Mouse (Mus musculus): ENCODE data around the gene Map1lc3a.

Map1lc3a gene

GRCm38 (mm10) chr2:155276195-155276594, at the start of gene Map1lc3a:
Gene Map1lc3a (plus strand): TSS chr2:155276297.
- DNase-seq (ENCODE audit: low spot score in 2 of 2) = peak; percentile 91 to 92

- no peak for DNase-seq (ENCODE audit: low spot score in 2 of 2)
These were observed 40.2 kb upstream of the Map1lc3a start for GRCm38 (mm10) chr2:155235746-155236361.

- peak; percentile 97 to 100 for DNase-seq (ENCODE audit: low spot score in 2 of 2)
These were observed 39.6 kb upstream of the Map1lc3a start, which contains the start of gene Dynlrb1 for GRCm38 (mm10) chr2:155236362-155236992. Gene Dynlrb1 (plus strand): TSS chr2:155236533.

DNA sequence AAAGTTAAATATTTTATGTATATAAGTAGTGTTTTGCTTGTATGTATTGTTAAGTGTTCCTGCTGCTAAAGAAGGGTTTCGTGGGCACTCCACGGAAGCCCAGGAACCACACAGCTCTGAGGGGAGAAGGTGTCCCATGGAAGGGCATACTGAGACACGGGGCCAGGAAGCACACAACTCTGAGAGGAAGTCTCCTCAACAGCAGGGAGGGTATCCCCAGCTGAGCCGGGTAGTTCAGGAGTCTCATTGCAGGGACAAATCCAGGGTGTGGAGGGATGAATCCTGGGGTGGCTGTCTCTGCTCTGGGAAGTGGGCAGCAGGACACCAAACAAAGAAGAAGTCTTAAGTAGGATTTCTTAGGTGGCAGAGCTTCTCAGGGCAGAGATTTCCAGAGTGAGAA, 38.8 kb upstream of the Map1lc3a start:
- peak in 1 of 2 experiments; percentile 7 for DNase-seq (ENCODE audit: low spot score in 2 of 2)

DNA sequence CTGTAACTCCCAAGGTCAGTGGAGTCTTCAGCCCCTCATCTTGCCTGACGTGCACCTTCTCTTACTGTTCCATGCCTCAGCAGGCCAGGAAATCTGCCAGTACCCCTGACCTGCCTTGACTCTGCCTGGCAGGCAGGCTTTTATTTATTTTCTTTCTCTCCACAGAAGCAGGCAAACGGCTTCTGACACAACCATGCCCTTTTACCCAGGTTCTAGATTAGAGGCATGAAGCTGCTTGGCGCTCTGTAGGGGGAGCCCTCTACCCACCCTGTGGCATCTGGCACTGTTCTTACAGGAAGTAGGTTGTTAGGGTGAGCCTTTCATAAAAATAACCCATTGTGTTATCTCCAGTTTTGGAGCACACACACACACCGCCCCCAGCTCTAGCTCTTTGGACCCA, 35.2 kb upstream of the Map1lc3a start:
- DNase-seq (ENCODE audit: low spot score in 2 of 2) = peak; percentile 15 to 33

GRCm38 (mm10) chr2:155242296-155242855, 33.7 kb upstream of the Map1lc3a start:
- peak; percentile 30 to 35 for DNase-seq (ENCODE audit: low spot score in 2 of 2)

GRCm38 (mm10) chr2:155246231-155246630, 29.9 kb upstream of the Map1lc3a start:
- DNase-seq (ENCODE audit: low spot score in 2 of 2) = no peak

- DNase-seq (ENCODE audit: low spot score in 2 of 2) = no peak
These were observed 27.9 kb upstream of the Map1lc3a start for GRCm38 (mm10) chr2:155248206-155248605.

- no peak for DNase-seq (ENCODE audit: low spot score in 2 of 2)
These were observed 27.4 kb upstream of the Map1lc3a start for GRCm38 (mm10) chr2:155248718-155249117.

DNA sequence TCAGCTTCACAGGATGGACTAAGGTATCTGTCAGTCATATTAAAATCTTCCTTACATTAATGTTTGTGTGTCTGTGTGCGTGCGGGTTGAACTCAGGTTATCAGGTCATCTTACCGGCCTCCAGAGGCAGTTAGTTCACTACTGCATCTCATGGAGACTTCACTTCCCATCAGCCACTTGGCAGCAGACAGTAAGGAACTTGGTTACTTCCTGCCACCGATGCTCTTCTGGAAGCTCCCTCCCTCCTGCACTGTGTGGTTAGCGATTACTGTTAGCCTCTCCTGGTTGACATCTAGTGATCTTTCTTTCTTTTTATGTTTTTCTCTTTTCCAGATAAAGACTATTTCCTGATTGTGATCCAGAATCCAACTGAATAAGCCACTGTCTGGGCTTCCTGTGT, 26.5 kb upstream of the Map1lc3a start:
- no peak for DNase-seq (ENCODE audit: low spot score in 2 of 2)

GRCm38 (mm10) chr2:155265526-155265925, 10.6 kb upstream of the Map1lc3a start:
- DNase-seq (ENCODE audit: low spot score in 2 of 2) = no peak

- DNase-seq (ENCODE audit: low spot score in 2 of 2) = no peak
These were observed 9.2 kb upstream of the Map1lc3a start for GRCm38 (mm10) chr2:155266896-155267295.

DNA sequence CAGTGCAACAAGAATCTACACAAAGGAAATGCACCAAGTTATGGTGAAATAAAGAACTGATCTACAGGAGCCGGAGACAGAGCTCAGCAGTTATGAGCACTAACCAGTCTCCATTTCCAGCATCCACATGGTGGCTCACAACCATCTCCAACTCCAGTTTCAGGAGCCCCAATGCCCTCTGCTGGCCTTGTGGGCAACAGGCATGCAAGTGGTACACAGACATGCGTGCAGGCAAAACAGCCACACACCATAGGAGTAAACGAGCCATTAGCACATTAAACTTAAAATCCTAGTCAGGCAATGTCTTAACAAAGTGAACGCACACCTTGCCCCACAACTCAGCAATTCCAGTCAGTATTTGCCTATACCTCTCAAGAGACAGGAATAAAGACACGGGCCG, 4.1 kb upstream of the Map1lc3a start:
- DNase-seq (ENCODE audit: low spot score in 2 of 2) = no peak

- DNase-seq (ENCODE audit: low spot score in 2 of 2) = no peak
These were observed 3.5 kb upstream of the Map1lc3a start for GRCm38 (mm10) chr2:155272396-155273170.

DNA sequence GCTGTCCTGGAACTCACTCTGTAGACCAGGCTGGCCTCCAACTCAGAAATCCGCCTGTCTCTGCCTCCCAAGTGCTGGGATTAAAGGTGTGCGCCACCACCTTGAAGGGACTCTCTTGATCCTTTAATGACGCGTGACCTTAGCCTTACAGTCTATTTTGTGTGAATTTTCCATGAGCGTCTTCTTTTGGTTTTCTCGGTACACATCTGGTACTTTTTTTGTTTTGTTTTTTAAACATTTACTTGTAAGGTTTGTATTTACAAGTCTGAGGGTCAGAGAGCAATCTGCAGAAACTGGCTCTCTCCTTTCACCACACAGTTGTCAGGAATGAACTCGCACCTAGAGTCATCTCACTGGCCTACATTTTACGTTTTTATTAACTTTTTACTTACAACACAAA, 2.5 kb upstream of the Map1lc3a start:
- DNase-seq (ENCODE audit: low spot score in 2 of 2) = no peak

- peak; percentile 62 to 76 for DNase-seq (ENCODE audit: low spot score in 2 of 2)
These were observed 601 bp downstream of the Map1lc3a start for GRCm38 (mm10) chr2:155276621-155277175.

- DNase-seq (ENCODE audit: low spot score in 2 of 2) = no peak
These were observed 1.6 kb downstream of the Map1lc3a start for GRCm38 (mm10) chr2:155277721-155278120.

DNA sequence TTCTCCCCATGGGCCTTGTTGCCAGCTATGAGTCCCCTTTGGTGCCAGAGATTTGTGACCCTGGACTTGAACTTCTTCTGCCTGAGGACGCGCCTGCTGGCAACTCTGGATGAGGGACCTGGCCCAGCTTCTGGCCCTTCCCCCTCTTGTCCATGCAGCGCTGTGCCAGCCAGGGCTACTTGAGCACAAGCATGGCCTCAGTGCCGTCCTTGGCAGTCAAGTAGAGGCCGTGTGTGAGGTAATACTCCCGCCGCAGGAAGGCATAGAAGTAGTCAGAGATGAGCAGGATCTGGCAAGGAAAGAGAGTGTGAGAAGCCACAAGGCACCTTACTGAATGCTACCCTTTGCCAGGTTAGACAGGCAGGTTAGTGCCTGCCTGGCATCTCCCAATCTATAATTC, 2.3 kb downstream of the Map1lc3a start:
- DNase-seq (ENCODE audit: low spot score in 2 of 2) = no peak

DNA sequence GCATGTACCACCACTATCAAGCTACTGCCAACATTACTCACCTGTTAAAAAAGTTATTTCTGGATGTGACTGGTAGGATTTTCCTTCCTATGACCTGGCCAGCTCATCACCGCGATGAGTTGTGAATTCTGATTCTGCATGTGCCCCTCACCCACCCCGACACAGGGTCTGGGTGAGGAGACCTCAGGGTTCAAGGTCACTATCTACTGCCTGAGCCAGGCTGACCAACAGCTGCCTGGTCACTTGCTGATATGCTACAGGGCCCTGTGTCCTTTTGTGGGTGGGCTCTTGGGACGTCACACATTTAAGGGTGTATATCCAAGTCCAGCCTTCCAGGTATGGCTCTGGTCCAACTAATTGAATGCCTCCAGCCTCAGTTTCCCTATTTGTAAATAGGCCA, 3.1 kb downstream of the Map1lc3a start:
- DNase-seq (ENCODE audit: low spot score in 2 of 2) = no peak

DNA sequence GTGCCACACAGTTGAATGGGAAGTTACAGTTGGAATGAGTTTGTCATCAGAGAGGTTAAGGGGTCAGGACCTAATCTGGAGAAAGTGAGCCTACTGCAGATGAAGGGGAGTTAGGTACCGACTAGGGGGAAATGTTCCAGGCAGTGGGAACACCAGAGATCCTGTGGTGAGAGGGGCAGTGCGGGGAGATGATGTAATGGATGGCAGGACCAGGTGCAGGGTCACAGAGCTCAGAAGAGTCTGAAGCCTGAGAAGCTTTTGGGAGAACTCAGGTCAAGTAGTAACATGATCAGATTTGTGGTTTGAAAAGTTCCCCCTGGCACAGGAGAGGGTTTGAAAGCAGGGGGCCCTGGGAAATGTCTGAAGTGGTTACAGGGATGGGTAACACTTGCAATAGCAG, 4.0 kb downstream of the Map1lc3a start:
- DNase-seq (ENCODE audit: low spot score in 2 of 2) = no peak

- no peak for DNase-seq (ENCODE audit: low spot score in 2 of 2)
These were observed 7.7 kb downstream of the Map1lc3a start for GRCm38 (mm10) chr2:155283793-155284192.

- no peak for DNase-seq (ENCODE audit: low spot score in 2 of 2)
These were observed 8.6 kb downstream of the Map1lc3a start for GRCm38 (mm10) chr2:155284647-155285046.
